Mouse (Mus musculus) G1E (cell line): ENCODE results near the gene Zfyve21. TPM values are rescaled to one million over a fixed set of nuclear protein-coding genes. Genes with fewer than 3 reads are reported as not detected.

Source experiments
- ATAC-seq: 2 replicates; pipeline ENCODE4 v1.8.0; 2016; ENCODE audit warnings: mild to moderate bottlenecking; ENCODE audit not compliant: insufficient number of reproducible peaks, poor library complexity, low FRiP score, severe bottlenecking; ENCODE audit errors: extremely low read depth
- DNase-seq: peaks from one replicate; pipeline ENCODE4 v3.0.0; 2012; ENCODE audit warnings: low spot score
- H3K27me3 ChIP-seq: 2 replicates; pipeline ENCODE4 v1.6.1; 2012; ENCODE audit warnings: mild to moderate bottlenecking, low read length, inconsistent platforms; ENCODE audit not compliant: insufficient read depth
- H3K36me3 ChIP-seq: replicated peaks from 2 replicates; pipeline ENCODE3; 2012; ENCODE audit warnings: mild to moderate bottlenecking, inconsistent platforms
- H3K4me1 ChIP-seq: 2 replicates; pipeline ENCODE4 v1.6.1; 2012; ENCODE audit warnings: low read depth, low read length, inconsistent platforms, mixed read lengths; ENCODE audit not compliant: insufficient read depth
- H3K4me3 ChIP-seq: 2 replicates; pipeline ENCODE4 v1.5.1; 2012; ENCODE audit warnings: low read depth, mild to moderate bottlenecking, inconsistent platforms, low read length, moderate library complexity, mixed read lengths
- H3K9me3 ChIP-seq: replicated peaks from 2 replicates; pipeline ENCODE4 v1.6.1; 2012; ENCODE audit warnings: inconsistent platforms
- CTCF ChIP-seq: IDR thresholded peaks from 2 replicates; pipeline ENCODE4 v1.5.1; 2012; ENCODE audit warnings: low read depth, low read length, inconsistent platforms, mixed read lengths
- GATA1 ChIP-seq: IDR thresholded peaks from 2 replicates; pipeline ENCODE4 v1.6.1; 2012; ENCODE audit warnings: borderline replicate concordance, low read length, inconsistent platforms, mixed read lengths
- GATA2 ChIP-seq: IDR thresholded peaks from 2 replicates; pipeline ENCODE4 v1.6.1; 2012; ENCODE audit warnings: low read depth, low read length, inconsistent platforms, borderline replicate concordance
- POLR2AphosphoS5 ChIP-seq: IDR thresholded peaks from 2 replicates; pipeline ENCODE4 v1.6.1; 2012; ENCODE audit warnings: low read depth, low read length, inconsistent platforms; ENCODE audit not compliant: insufficient replicate concordance
- TAL1 ChIP-seq: conservative IDR thresholded peaks from 2 replicates; pipeline ENCODE4 v1.6.1; 2012; ENCODE audit warnings: low read depth, low read length, inconsistent platforms, mixed read lengths
- polyA plus RNA-seq: library from polyadenylated mRNA; stranded (reverse); fragments of >175 nt; gene quantifications from 2 replicates; pipeline ENCODE4 v1.2.3, GENCODE M21; 2012
- total RNA-seq, 2 experiments: library from RNA; stranded (forward) in 1 of 2; stranded (reverse) in 1 of 2; fragments of 200-1000 nt in 1 of 2; fragments of >200 nt in 1 of 2; fragmentation: Nextera tagmentation in 1 of 2; gene quantifications; 2 replicates each; pipeline ENCODE4 v1.2.3; 2014 to 2017

The Zfyve21 gene
- total and polyA plus RNA-seq, 3 experiments: 13.8 to 32.5 (median 14.8) TPM

DNA sequence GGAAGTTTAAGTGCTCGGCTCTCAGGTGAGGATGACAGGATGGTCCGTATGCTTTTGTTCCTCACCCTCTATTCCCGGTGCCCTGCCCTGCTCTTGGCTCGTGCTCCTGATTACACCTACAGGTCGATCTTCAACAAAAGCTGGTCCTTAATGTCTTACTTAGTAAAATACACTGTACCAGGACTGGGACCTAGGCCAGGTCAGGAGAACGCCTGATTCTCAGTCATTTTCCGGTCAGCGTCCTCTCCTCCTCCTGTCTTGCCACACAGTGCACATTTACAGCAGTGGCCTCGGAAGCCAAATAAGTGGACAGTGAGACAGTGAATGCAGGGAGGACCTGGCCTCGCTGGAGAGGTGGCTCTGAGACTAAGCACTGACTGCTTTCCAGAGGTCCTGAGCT is 43.3 kb upstream of the Zfyve21 start:
- peaks cover 82% of the 10 kb centered on the region for H3K36me3 ChIP-seq

GRCm38 (mm10) chr12:111774156-111774555 is 39.8 kb upstream of the Zfyve21 start:
- TF ChIP-seq CTCF: no peak
- no peak for TF ChIP-seq GATA1
- no peak for TF ChIP-seq TAL1
- TF ChIP-seq GATA2: no peak
- TF ChIP-seq POLR2AphosphoS5: no peak
- DNase-seq (no peak), ATAC-seq (no peak)
- H3K9me3 ChIP-seq: no peaks in the 10 kb centered on the region
- H3K36me3 ChIP-seq: peaks cover 90% of the 10 kb centered on the region
- H3K27me3 ChIP-seq: no peaks in the 10 kb centered on the region
- H3K4me3 ChIP-seq: no peak overlapping the region
- peaks cover 14% of the 10 kb centered on the region for H3K4me1 ChIP-seq

More for the DNA sequence above, 43.3 kb upstream of the Zfyve21 start:
- Histone ChIP-seq H3K4me3 (no peak overlapping the region), H3K9me3 (no peaks in the 10 kb centered on the region), H3K4me1 (peaks cover 44% of the 10 kb centered on the region), H3K27me3 (no peaks in the 10 kb centered on the region)
- no peak for ATAC-seq
- DNase-seq: no peak
- TF ChIP-seq POLR2AphosphoS5: no peak

- Histone ChIP-seq H3K4me3 (no peak overlapping the region), H3K36me3 (peaks cover 90% of the 10 kb centered on the region), H3K4me1 (peaks cover 7% of the 10 kb centered on the region), H3K27me3 (no peaks in the 10 kb centered on the region), H3K9me3 (peaks cover 2% of the 10 kb centered on the region; the same call in 1 of the 2 replicates)
- DNase-seq (no peak), ATAC-seq (no peak)
- no peak for TF ChIP-seq CTCF
- TF ChIP-seq TAL1: no peak
- TF ChIP-seq GATA2: no peak
Measured at GRCm38 (mm10) chr12:111774845-111775244, 39.1 kb upstream of the Zfyve21 start.

DNA sequence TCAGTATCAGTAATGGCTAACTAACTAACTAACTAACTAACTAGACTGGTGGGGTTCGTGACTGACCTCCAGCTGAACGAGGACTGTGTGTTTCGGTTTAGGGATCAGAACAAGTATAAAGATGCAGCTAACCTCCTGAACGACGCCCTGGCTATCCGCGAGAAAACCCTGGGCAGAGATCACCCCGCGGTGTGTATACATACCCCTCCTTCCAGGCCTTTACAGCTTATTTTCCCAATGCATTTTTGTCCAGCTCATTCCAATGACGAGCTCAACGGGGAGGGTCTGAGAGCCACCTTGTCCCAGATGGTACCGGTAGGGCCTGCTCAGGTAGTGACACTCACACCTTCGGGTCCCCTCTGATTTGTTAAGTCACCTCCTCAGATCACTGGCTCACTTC is 36.1 kb upstream of the Zfyve21 start:
- TF ChIP-seq CTCF (no peak), POLR2AphosphoS5 (no peak), TAL1 (no peak), GATA2 (no peak), GATA1 (no peak)
- no peak overlapping the region for H3K4me3 ChIP-seq
- peaks cover 97% of the 10 kb centered on the region for H3K36me3 ChIP-seq
- H3K27me3 ChIP-seq: no peaks in the 10 kb centered on the region
- DNase-seq (no peak), ATAC-seq (no peak)
- no peaks in the 10 kb centered on the region for H3K4me1 ChIP-seq
- peaks cover 2% of the 10 kb centered on the region; the same call in 1 of the 2 replicates for H3K9me3 ChIP-seq

- no peaks in the 10 kb centered on the region for H3K27me3 ChIP-seq
- ATAC-seq: no peak
- H3K9me3 ChIP-seq: peaks cover 2% of the 10 kb centered on the region; the same call in 1 of the 2 replicates
- TF ChIP-seq POLR2AphosphoS5: no peak
- peak; percentile 24; the same call in 1 of the 2 replicates for TF ChIP-seq CTCF
- H3K4me1 ChIP-seq: peaks cover 2% of the 10 kb centered on the region; the same call in 1 of the 2 replicates
- no peak for DNase-seq
- H3K4me3 ChIP-seq: no peak overlapping the region
- H3K36me3 ChIP-seq: peaks cover 96% of the 10 kb centered on the region
Measured at GRCm38 (mm10) chr12:111779544-111779943, 34.4 kb upstream of the Zfyve21 start.

DNA sequence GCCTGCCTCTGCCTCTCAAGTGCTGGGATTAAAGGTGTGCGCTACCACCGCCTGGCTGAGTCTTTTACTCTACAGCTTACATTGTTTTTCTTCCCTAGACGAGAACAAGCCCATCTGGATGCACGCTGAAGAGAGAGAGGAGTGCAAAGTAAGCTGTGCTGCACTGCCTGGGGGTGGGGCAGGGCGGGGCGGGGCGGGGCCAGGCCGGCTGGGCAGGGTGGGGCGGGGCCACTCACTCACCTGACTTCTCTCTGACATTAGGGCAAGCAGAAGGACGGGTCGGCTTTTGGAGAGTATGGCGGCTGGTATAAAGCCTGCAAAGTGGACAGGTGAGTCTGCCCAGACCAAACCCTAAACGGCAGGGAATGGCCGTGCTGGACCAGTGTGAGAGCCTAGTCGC is 28.8 kb upstream of the Zfyve21 start:
- H3K36me3 ChIP-seq: peaks cover 97% of the 10 kb centered on the region
- H3K4me3 ChIP-seq: no peak overlapping the region
- H3K4me1 ChIP-seq: peaks cover 26% of the 10 kb centered on the region
- ATAC-seq (no peak), DNase-seq (no peak)
- no peaks in the 10 kb centered on the region for H3K9me3 ChIP-seq
- H3K27me3 ChIP-seq: no peaks in the 10 kb centered on the region
- TF ChIP-seq CTCF (no peak), GATA1 (no peak)

DNA sequence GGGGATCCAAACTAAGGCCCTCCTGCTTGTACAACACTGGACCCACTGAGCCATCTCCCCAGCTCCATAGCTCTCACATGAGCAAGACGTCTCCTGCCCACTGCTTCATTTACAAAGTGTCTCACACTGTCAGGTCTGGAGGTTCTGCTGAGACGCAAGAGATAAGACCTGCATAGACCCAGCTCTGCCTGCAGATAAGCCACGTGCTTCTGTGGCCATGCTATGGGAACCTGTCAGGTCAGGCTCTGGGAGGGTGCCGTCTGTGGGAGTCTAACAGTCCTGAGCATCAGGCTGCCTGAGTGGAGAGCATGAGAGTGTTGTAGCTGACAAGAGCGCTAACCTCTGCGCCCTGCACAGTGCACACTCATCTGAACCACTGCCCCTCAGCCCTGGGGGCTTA is 27.0 kb upstream of the Zfyve21 start:
- TF ChIP-seq CTCF (no peak), POLR2AphosphoS5 (no peak), GATA2 (no peak), GATA1 (no peak), TAL1 (no peak)
- Histone ChIP-seq H3K4me1 (peaks cover 26% of the 10 kb centered on the region), H3K27me3 (no peaks in the 10 kb centered on the region), H3K36me3 (peaks cover 97% of the 10 kb centered on the region), H3K4me3 (no peak overlapping the region), H3K9me3 (no peaks in the 10 kb centered on the region)
- peak; percentile 67 for ATAC-seq
- no peak for DNase-seq
